ENCODE assay signal across 27 mouse cellular contexts in genomic region chr4:86923476-86924055, GRCm38 (mm10). TPM values are rescaled to one million over a fixed set of nuclear protein-coding genes. Genes with fewer than 3 reads are reported as not detected.
DNase-seq lines count a peak whose midpoint lies in the region; ATAC-seq and TF ChIP-seq lines count a peak whose summit lies in the region.
"Had no signal": no experiment of that assay in that cellular context is flagged by ENCODE, and none has a peak within 500 bp of the region (broad histone marks: within the 10 kb centered on the region; RNA-seq: fewer than 3 reads in every experiment).

No protein-coding gene starts in this region.

- H3K27ac ChIP-seq in hindbrain, embryonic 11.5 days (ENCODE audit: low read depth, low read length) = no peak overlapping the region
- H3K27ac ChIP-seq in hindbrain, postnatal 0 days = no peak overlapping the region
- H3K27ac ChIP-seq in midbrain, embryonic 10.5 days (replicated peaks) = peak overlapping the region; percentile 57
- H3K27ac ChIP-seq in midbrain, embryonic 15.5 days = no peak overlapping the region
- no peak overlapping the region for H3K27ac ChIP-seq in midbrain, embryonic 13.5 days
- H3K27ac ChIP-seq: embryonic facial prominence, embryonic 13.5 days; forebrain, embryonic 12.5 days; heart, embryonic 10.5 days; kidney, postnatal 0 days; limb, embryonic 15.5 days; liver, embryonic 14.5 days; neural tube, embryonic 12.5 days had no signal

- H3K4me1 ChIP-seq in hindbrain, embryonic 11.5 days (replicated peaks; ENCODE audit: control insufficient read depth, insufficient read depth, low read length) = no peaks in the 10 kb centered on the region
- H3K4me1 ChIP-seq in hindbrain, postnatal 0 days (ENCODE audit: insufficient read depth, low read length) = no peaks in the 10 kb centered on the region
- peaks cover 16% of the 10 kb centered on the region for H3K4me1 ChIP-seq in midbrain, embryonic 10.5 days
- peaks cover 4% of the 10 kb centered on the region; the same call in 1 of the 2 replicates for H3K4me1 ChIP-seq in midbrain, embryonic 15.5 days
- H3K4me1 ChIP-seq in midbrain, embryonic 13.5 days (replicated peaks) = peaks cover 11% of the 10 kb centered on the region
- H3K4me1 ChIP-seq: embryonic facial prominence, embryonic 13.5 days; heart, embryonic 10.5 days; limb, embryonic 15.5 days; neural tube, embryonic 12.5 days had no signal

- no peaks in the 10 kb centered on the region for H3K27me3 ChIP-seq in hindbrain, embryonic 11.5 days (ENCODE audit: control insufficient read depth, insufficient read depth, low read length)
- H3K27me3 ChIP-seq in hindbrain, postnatal 0 days (ENCODE audit: insufficient read depth, low read length) = no peaks in the 10 kb centered on the region
- no peaks in the 10 kb centered on the region for H3K27me3 ChIP-seq in midbrain, embryonic 10.5 days (ENCODE audit: low read depth, poor library complexity, severe bottlenecking)
- H3K27me3 ChIP-seq in midbrain, embryonic 15.5 days (replicated peaks) = no peaks in the 10 kb centered on the region
- no peaks in the 10 kb centered on the region for H3K27me3 ChIP-seq in midbrain, embryonic 13.5 days
- H3K27me3 ChIP-seq: embryonic facial prominence, embryonic 13.5 days; forebrain, embryonic 12.5 days; limb, embryonic 15.5 days; neural tube, embryonic 12.5 days had no signal

- no peak overlapping the region for H3K4me2 ChIP-seq in hindbrain, embryonic 11.5 days (replicated peaks; ENCODE audit: low read depth, low read length)
- no peak overlapping the region for H3K4me2 ChIP-seq in hindbrain, postnatal 0 days (ENCODE audit: low read depth, low read length)
- H3K4me2 ChIP-seq in midbrain, embryonic 15.5 days = no peak overlapping the region
- no peak overlapping the region for H3K4me2 ChIP-seq in midbrain, embryonic 13.5 days (replicated peaks)
- H3K4me2 ChIP-seq: embryonic facial prominence, embryonic 13.5 days; forebrain, embryonic 12.5 days; limb, embryonic 15.5 days; lung, embryonic 14.5 days; neural tube, embryonic 12.5 days had no signal

- H3K9ac ChIP-seq in hindbrain, embryonic 11.5 days (ENCODE audit: low read depth, low read length) = no peak overlapping the region
- no peak overlapping the region for H3K9ac ChIP-seq in hindbrain, postnatal 0 days (replicated peaks; ENCODE audit: low read length)
- H3K9ac ChIP-seq in midbrain, embryonic 15.5 days = no peak overlapping the region
- no peak overlapping the region for H3K9ac ChIP-seq in midbrain, embryonic 13.5 days (replicated peaks)
- H3K9ac ChIP-seq: embryonic facial prominence, embryonic 13.5 days; forebrain, embryonic 12.5 days; limb, embryonic 15.5 days; liver, embryonic 14.5 days; lung, embryonic 14.5 days; neural tube, embryonic 12.5 days had no signal

- 61% methylated on average over 3 of the region's 3 CpGs for WGBS in hindbrain, embryonic 11.5 days
- WGBS in hindbrain, postnatal 0 days = 63% methylated on average over 3 of the region's 3 CpGs
- 51% methylated on average over 3 of the region's 3 CpGs for WGBS in midbrain, embryonic 10.5 days
- 47% methylated on average over 3 of the region's 3 CpGs for WGBS in midbrain, embryonic 15.5 days
- WGBS in midbrain, embryonic 13.5 days = 49% methylated on average over 3 of the region's 3 CpGs

- TF ChIP-seq CTCF in hindbrain, postnatal 0 days (IDR thresholded peaks at IDR 0.05; ENCODE audit: low read depth) = no peak

- H3K36me3 ChIP-seq in hindbrain, embryonic 11.5 days (ENCODE audit: control insufficient read depth, insufficient read depth, low read length) = no peaks in the 10 kb centered on the region
- no peaks in the 10 kb centered on the region for H3K36me3 ChIP-seq in hindbrain, postnatal 0 days (ENCODE audit: insufficient read depth, low read length)
- no peaks in the 10 kb centered on the region for H3K36me3 ChIP-seq in midbrain, embryonic 10.5 days
- H3K36me3 ChIP-seq in midbrain, embryonic 15.5 days (replicated peaks) = no peaks in the 10 kb centered on the region
- no peaks in the 10 kb centered on the region for H3K36me3 ChIP-seq in midbrain, embryonic 13.5 days
- H3K36me3 ChIP-seq: embryonic facial prominence, embryonic 13.5 days; forebrain, embryonic 12.5 days; heart, embryonic 10.5 days; limb, embryonic 15.5 days; neural tube, embryonic 12.5 days had no signal

- peak; percentile 34 for DNase-seq in hindbrain, embryonic 11.5 days (ENCODE audit: low spot score)
- no peak for DNase-seq in hindbrain, postnatal 0 days (ENCODE audit: low spot score)
- DNase-seq in midbrain, embryonic 10.5 days (ENCODE audit: low spot score) = no peak
- DNase-seq in retina, postnatal 1 day = peak; percentile 80
- DNase-seq: adrenal gland, adult 8-10 months; cerebellum, adult 9-10 months; gastrocnemius, postnatal 10 days; heart, postnatal 4 days; kidney, adult 2 months; left cerebral cortex, postnatal 4 days; lung, embryonic 14.5 days; thymus, adult 18-20 months; thymus, postnatal 4 days had no signal

- ATAC-seq in hindbrain, embryonic 11.5 days (ENCODE audit: low FRiP score) = peak; percentile 38; the same call in 1 of the 2 replicates
- no peak for ATAC-seq in hindbrain, postnatal 0 days
- ATAC-seq in midbrain, embryonic 15.5 days (replicated peaks) = no peak
- peak; percentile 51 for ATAC-seq in midbrain, embryonic 13.5 days
- ATAC-seq in CD4-positive, CD25-positive, alpha-beta regulatory T cell, adult 4 months = no peak
- ATAC-seq: activated CD4-positive, CD25-positive, alpha-beta regulatory T cell, adult 4 months; inflammation-experienced regulatory T-cells, adult 6 months had no signal

- no peaks in the 10 kb centered on the region for H3K9me3 ChIP-seq in hindbrain, embryonic 11.5 days (ENCODE audit: control insufficient read depth, low read length)
- H3K9me3 ChIP-seq in hindbrain, postnatal 0 days (ENCODE audit: low read length) = no peaks in the 10 kb centered on the region
- H3K9me3 ChIP-seq in midbrain, embryonic 10.5 days (replicated peaks) = no peaks in the 10 kb centered on the region
- H3K9me3 ChIP-seq in midbrain, embryonic 15.5 days = no peaks in the 10 kb centered on the region
- H3K9me3 ChIP-seq in midbrain, embryonic 13.5 days = no peaks in the 10 kb centered on the region
- H3K9me3 ChIP-seq: embryonic facial prominence, embryonic 13.5 days; forebrain, embryonic 12.5 days; heart, embryonic 10.5 days; limb, embryonic 15.5 days; megakaryocyte, embryonic 14.5 days; neural tube, embryonic 12.5 days had no signal

- no peak overlapping the region for H3K4me3 ChIP-seq in hindbrain, embryonic 11.5 days (ENCODE audit: low read depth, low read length)
- H3K4me3 ChIP-seq in hindbrain, postnatal 0 days (ENCODE audit: low read length) = no peak overlapping the region
- no peak overlapping the region for H3K4me3 ChIP-seq in midbrain, embryonic 10.5 days
- H3K4me3 ChIP-seq in midbrain, embryonic 15.5 days = no peak overlapping the region
- no peak overlapping the region for H3K4me3 ChIP-seq in midbrain, embryonic 13.5 days (replicated peaks)
- H3K4me3 ChIP-seq: embryonic facial prominence, embryonic 13.5 days; erythroblast, embryonic 14.5 days; forebrain, embryonic 12.5 days; heart, embryonic 10.5 days; limb, embryonic 15.5 days; megakaryocyte, embryonic 14.5 days; neural tube, embryonic 12.5 days had no signal

RNA-seq across cellular contexts. Expression of gene Acer2, which starts 49.4 kb away (rescaled TPM):
- polyA plus RNA-seq in hindbrain, embryonic 11.5 days (2014; fragmentation: Nextera tagmentation; extraction: Ambion mirVana) = 11.0 and 12.9 TPM in 2 replicates
- total RNA-seq in hindbrain, postnatal 0 days (2014; rRNA removed) = 8.7 and 9.6 TPM in 2 replicates
- polyA plus RNA-seq in hindbrain, postnatal 0 days (2015; fragmentation: Nextera tagmentation; extraction: Ambion mirVana) = 8.9 and 9.5 TPM in 2 replicates
- 5.3 and 7.1 TPM in 2 replicates for polyA plus RNA-seq in midbrain, embryonic 10.5 days (2016; fragmentation: Nextera tagmentation; extraction: Ambion mirVana)
- 21.1 and 22.2 TPM in 2 replicates for polyA plus RNA-seq in midbrain, embryonic 15.5 days (2015; fragmentation: Nextera tagmentation; extraction: Ambion mirVana)
- polyA plus RNA-seq in midbrain, embryonic 13.5 days (2015; fragmentation: Nextera tagmentation; extraction: Ambion mirVana) = 19.4 and 19.9 TPM in 2 replicates
- 10 to 100 TPM in 1 of 2 experiments, 1 to 10 TPM in 1; 5.9 to 10.8 TPM for polyA plus RNA-seq in CD4-positive, CD25-positive, alpha-beta regulatory T cell, adult 4 months (2017; shearing (Covaris generic))

Comparison
In these comparisons a context has a peak if more than half of its experiments do, and no peak if none do; other contexts are left out.
1. ATAC-seq: peak in hindbrain, embryonic 11.5 days (single experiment) and midbrain, embryonic 13.5 days (single experiment); none in hindbrain, postnatal 0 days (single experiment), midbrain, embryonic 15.5 days (single experiment) and CD4-positive, CD25-positive, alpha-beta regulatory T cell, adult 4 months (single experiment).
2. DNase-seq: peak in hindbrain, embryonic 11.5 days (single experiment) and retina, postnatal 1 day (single experiment); none in hindbrain, postnatal 0 days (single experiment) and midbrain, embryonic 10.5 days (single experiment).